Mouse (Mus musculus) midbrain, embryonic 14.5 days (tissue): ENCODE data around the gene Defb48. TPM values are rescaled to one million over a fixed set of nuclear protein-coding genes. Genes with fewer than 3 reads are reported as not detected.
A peak's percentile ranks its signal among the peaks of the same experiment; 100 is the strongest.

Experiments
- ATAC-seq: fragments of 200-750 bp; cut with Nextera tagmentation; 2 replicates; pipeline ENCODE4 v1.8.0; 2017; ENCODE audit warnings: moderate number of reproducible peaks, moderate library complexity; ENCODE audit not compliant: low FRiP score, low TSS enrichment
- DNase-seq: peaks from one replicate; pipeline ENCODE4 v3.0.0-alpha.2; 2015
- H3K27ac ChIP-seq: fragments of 300-500 bp; sonication (generic); replicated peaks from 2 replicates; pipeline ENCODE4 v1.5.1; 2014; ENCODE audit warnings: mild to moderate bottlenecking, low read depth, low read length, moderate library complexity
- H3K27me3 ChIP-seq: fragments of 300-500 bp; sonication (generic); 2 replicates; pipeline ENCODE4 v1.6.1; 2014; ENCODE audit warnings: low read length, control low read depth, mixed read lengths; ENCODE audit not compliant: control insufficient read depth, insufficient read depth
- H3K36me3 ChIP-seq: fragments of 300-500 bp; sonication (generic); 2 replicates; pipeline ENCODE4 v1.6.1; 2014; ENCODE audit warnings: low read length, control low read depth; ENCODE audit not compliant: control insufficient read depth, insufficient read depth
- H3K4me1 ChIP-seq: fragments of 300-500 bp; sonication (generic); 2 replicates; pipeline ENCODE4 v1.6.1; 2014; ENCODE audit warnings: mild to moderate bottlenecking, antibody characterized with exemption, low read length, control low read depth; ENCODE audit not compliant: control insufficient read depth, insufficient read depth
- H3K4me2 ChIP-seq: fragments of 300-500 bp; sonication (generic); 2 replicates; pipeline ENCODE4 v1.6.1; 2014; ENCODE audit warnings: mild to moderate bottlenecking, low read length, moderate library complexity
- H3K4me3 ChIP-seq: fragments of 300-500 bp; sonication (generic); replicated peaks from 2 replicates; pipeline ENCODE4 v1.5.1; 2014; ENCODE audit warnings: low read depth, low read length
- H3K9ac ChIP-seq: fragments of 300-500 bp; sonication (generic); replicated peaks from 2 replicates; pipeline ENCODE4 v1.6.1; 2014; ENCODE audit warnings: mild to moderate bottlenecking, low read length, moderate library complexity
- H3K9me3 ChIP-seq: fragments of 300-500 bp; sonication (generic); 2 replicates; pipeline ENCODE4 v1.6.1; 2016; ENCODE audit warnings: low read length, control low read depth, mixed read lengths; ENCODE audit not compliant: control insufficient read depth
- WGBS: fragments of 180-500 bp; shearing (Covaris S2); extraction: QIAGEN DNeasy Blood & Tissue Kit; methylation state at CpG from one replicate; pipeline ENCODE4 v1.1.7; 2014; 5-methylcytosine and 5-hydroxymethylcytosine counted together
- polyA plus RNA-seq: library from polyadenylated mRNA; unstranded; fragments of >200 nt; fragmentation: Nextera tagmentation; extraction: Ambion mirVana; gene quantifications from 2 replicates; pipeline ENCODE4 v1.2.1, GENCODE M21; 2014

The Defb48 gene
- polyA plus RNA-seq, 1 experiment from 2014 or later: not detected

DNA sequence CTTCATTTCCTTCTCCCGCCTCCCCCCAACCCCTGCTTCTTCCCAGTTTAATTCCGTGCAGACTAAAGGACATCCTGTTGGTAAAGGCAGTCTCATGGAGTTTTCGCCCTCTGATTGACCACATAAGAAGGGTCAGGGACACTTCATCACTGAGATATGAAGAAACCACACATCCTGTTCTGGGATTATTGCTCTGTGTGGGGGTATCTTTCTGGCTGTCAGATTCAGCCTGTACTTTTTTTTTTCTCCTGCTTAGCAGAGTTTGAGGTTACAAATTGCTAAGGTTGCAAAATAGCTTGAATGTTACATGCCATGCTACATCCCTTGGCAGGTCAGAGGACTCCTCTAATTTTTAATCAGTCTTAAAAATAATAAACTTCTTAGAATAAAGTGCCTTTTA lies 7.0 kb upstream of the Defb48 start:
- DNase-seq: no peak
- Histone ChIP-seq H3K36me3 (no peaks in the 10 kb centered on the region), H3K4me1 (no peaks in the 10 kb centered on the region)

GRCm38 (mm10) chr14:62979815-62980214 lies 4.5 kb downstream of the Defb48 start:
- WGBS: 59% methylated on average over 1 of the region's 1 CpGs
- DNase-seq (no peak), ATAC-seq (no peak)
- H3K9ac ChIP-seq: no peak overlapping the region
- no peak overlapping the region for H3K4me2 ChIP-seq
- no peaks in the 10 kb centered on the region for H3K27me3 ChIP-seq
- no peaks in the 10 kb centered on the region for H3K4me1 ChIP-seq
- no peak overlapping the region for H3K4me3 ChIP-seq
- no peak overlapping the region for H3K27ac ChIP-seq
- no peaks in the 10 kb centered on the region for H3K36me3 ChIP-seq
- H3K9me3 ChIP-seq: no peaks in the 10 kb centered on the region

More for the DNA sequence above, 7.0 kb upstream of the Defb48 start:
- no peak for ATAC-seq
- Histone ChIP-seq H3K9me3 (no peaks in the 10 kb centered on the region), H3K27ac (no peak overlapping the region), H3K4me2 (no peak overlapping the region), H3K4me3 (no peak overlapping the region), H3K27me3 (no peaks in the 10 kb centered on the region), H3K9ac (no peak overlapping the region)
- 77% methylated on average over 3 of the region's 3 CpGs for WGBS

- Histone ChIP-seq H3K27ac (no peak overlapping the region), H3K4me3 (no peak overlapping the region), H3K4me1 (no peaks in the 10 kb centered on the region), H3K4me2 (no peak overlapping the region), H3K9ac (no peak overlapping the region), H3K9me3 (no peaks in the 10 kb centered on the region), H3K27me3 (no peaks in the 10 kb centered on the region), H3K36me3 (no peaks in the 10 kb centered on the region)
- WGBS: 16% methylated on average over 5 of the region's 5 CpGs
- peak; percentile 75 for DNase-seq
- ATAC-seq: no peak
Measured at GRCm38 (mm10) chr14:62975046-62975445, 9.3 kb downstream of the Defb48 start.

DNA sequence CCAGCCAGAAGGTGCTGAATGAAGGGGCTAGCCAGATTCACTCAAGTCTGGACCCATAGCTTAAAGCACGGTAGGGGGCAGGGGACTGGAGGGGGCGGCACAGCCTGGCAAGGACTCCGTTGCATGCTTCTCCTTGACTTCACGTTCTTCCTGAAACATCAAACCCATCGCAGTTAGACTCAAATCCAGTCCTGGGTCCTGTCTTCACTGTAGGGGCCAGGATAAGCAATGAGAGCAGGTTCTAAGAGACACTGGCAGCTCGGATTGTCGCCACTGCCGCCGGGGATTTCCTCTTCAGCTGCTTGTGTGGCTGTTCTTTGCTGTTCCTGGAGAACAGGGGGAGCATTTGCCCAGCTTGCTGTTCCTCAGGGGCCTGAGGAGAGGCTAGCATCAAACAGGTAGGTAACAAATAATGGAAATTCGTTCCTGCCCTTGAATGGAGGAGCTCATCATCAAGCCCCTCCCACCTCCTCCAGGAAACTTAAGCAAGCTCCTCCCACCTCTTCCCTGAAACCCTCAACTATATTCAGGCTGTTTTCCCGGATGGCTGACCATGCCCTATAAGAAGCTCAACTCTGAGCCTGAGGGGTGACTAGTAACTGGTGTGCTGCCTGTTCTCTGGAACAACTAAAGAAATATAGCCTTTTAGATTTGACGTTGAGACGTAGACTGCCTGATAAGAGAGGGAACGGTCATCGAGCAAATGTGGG lies 18.3 kb downstream of the Defb48 start:
- H3K9me3 ChIP-seq: no peaks in the 10 kb centered on the region
- H3K9ac ChIP-seq: no peak overlapping the region
- H3K27ac ChIP-seq: 0 out of 2 replicates have a peak overlapping the region, but pooled peaks have one; percentile 5
- DNase-seq: peak; percentile 31
- ATAC-seq: no peak
- no peaks in the 10 kb centered on the region; the same call in 1 of the 2 replicates for H3K4me1 ChIP-seq
- H3K27me3 ChIP-seq: no peaks in the 10 kb centered on the region
- H3K4me2 ChIP-seq: peak overlapping the region; percentile 46
- peak overlapping the region; percentile 21 for H3K4me3 ChIP-seq
- WGBS: 21% methylated on average over 15 of the region's 15 CpGs
- no peaks in the 10 kb centered on the region for H3K36me3 ChIP-seq

- Histone ChIP-seq H3K27ac (no peak overlapping the region), H3K36me3 (no peaks in the 10 kb centered on the region), H3K9me3 (no peaks in the 10 kb centered on the region), H3K4me3 (no peak overlapping the region), H3K4me2 (no peak overlapping the region), H3K4me1 (no peaks in the 10 kb centered on the region; the same call in 1 of the 2 replicates), H3K9ac (no peak overlapping the region), H3K27me3 (no peaks in the 10 kb centered on the region)
- WGBS: 89% methylated on average over 5 of the region's 5 CpGs
- DNase-seq (no peak), ATAC-seq (no peak)
Measured at GRCm38 (mm10) chr14:62965342-62965741, 19.0 kb downstream of the Defb48 start.

DNA sequence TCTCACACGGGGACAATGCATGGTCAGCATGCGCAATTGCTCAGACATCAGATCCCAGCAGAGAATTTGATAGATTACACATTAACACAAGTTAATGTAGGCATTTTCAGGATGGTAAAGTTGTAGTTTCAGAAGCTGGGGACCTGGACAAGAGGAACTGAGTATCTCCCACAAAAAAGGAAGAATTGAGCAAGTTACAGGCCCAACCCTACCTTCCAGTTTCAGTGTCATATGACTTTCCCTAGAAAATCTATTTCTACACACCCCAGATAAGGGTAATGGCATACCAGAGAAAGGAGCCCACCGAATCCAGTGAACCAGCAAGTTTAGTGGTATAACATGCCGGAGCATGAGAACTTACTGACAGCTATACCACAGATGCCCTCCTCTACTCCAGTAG lies 20.7 kb downstream of the Defb48 start:
- Histone ChIP-seq H3K9ac (no peak overlapping the region), H3K9me3 (no peaks in the 10 kb centered on the region), H3K27me3 (no peaks in the 10 kb centered on the region), H3K27ac (no peak overlapping the region), H3K4me3 (no peak overlapping the region), H3K4me2 (no peak overlapping the region), H3K4me1 (no peaks in the 10 kb centered on the region; the same call in 1 of the 2 replicates), H3K36me3 (peaks cover 9% of the 10 kb centered on the region; the same call in 1 of the 2 replicates)
- WGBS: 91% methylated on average over 4 of the region's 4 CpGs
- ATAC-seq (no peak), DNase-seq (no peak)

DNA sequence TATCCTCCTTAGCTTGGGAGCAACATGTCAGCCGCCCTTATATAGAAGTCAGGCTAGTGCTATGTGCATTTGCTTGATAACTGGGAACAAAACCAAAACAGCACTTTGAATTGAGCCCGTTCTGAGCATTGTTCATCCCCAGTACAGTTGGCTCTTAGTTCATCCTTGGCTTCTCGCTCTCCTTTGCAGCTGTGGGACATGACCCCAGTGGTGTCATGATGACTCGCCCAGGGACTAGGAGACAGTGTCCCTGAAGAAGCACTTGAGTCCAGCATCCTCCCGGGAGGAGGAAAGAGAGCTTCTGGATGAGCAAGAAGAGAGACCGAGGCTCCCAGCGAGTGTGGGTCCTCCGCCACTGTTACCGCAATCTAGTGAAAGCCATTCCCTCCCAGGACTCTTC lies 28.2 kb downstream of the Defb48 start:
- no peak for ATAC-seq
- Histone ChIP-seq H3K4me1 (no peaks in the 10 kb centered on the region), H3K36me3 (peaks cover 66% of the 10 kb centered on the region), H3K4me3 (no peak overlapping the region), H3K27ac (no peak overlapping the region), H3K9ac (no peak overlapping the region), H3K4me2 (no peak overlapping the region), H3K9me3 (no peaks in the 10 kb centered on the region), H3K27me3 (no peaks in the 10 kb centered on the region)
- WGBS: 95% methylated on average over 9 of the region's 9 CpGs
- no peak for DNase-seq

DNA sequence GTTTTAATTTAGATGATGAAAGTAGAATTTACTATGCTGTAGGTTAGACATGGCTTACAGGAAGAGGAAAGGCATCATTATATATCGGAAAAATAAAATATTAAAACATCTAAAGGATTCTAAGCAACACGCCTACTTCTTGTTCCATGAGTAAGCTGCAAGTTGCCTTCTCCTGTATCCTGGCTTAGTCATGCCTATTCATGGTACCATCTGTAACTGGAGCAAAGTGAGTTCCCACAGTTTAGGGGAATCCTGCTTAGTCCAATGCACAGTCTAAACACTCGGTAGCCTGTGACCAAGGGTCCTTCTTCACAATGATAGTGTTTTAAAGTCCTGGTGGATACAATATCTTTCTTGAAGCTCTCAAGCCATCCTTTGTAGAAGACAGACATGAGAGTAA lies 37.5 kb downstream of the Defb48 start:
- H3K9me3 ChIP-seq: no peaks in the 10 kb centered on the region
- H3K36me3 ChIP-seq: peaks cover 23% of the 10 kb centered on the region
- no peaks in the 10 kb centered on the region for H3K4me1 ChIP-seq
- no peak overlapping the region for H3K4me2 ChIP-seq
- WGBS: 92% methylated on average over 3 of the region's 3 CpGs
- no peak overlapping the region for H3K4me3 ChIP-seq
- no peak overlapping the region for H3K9ac ChIP-seq
- ATAC-seq: no peak
- H3K27me3 ChIP-seq: no peaks in the 10 kb centered on the region
- no peak overlapping the region for H3K27ac ChIP-seq
- no peak for DNase-seq

DNA sequence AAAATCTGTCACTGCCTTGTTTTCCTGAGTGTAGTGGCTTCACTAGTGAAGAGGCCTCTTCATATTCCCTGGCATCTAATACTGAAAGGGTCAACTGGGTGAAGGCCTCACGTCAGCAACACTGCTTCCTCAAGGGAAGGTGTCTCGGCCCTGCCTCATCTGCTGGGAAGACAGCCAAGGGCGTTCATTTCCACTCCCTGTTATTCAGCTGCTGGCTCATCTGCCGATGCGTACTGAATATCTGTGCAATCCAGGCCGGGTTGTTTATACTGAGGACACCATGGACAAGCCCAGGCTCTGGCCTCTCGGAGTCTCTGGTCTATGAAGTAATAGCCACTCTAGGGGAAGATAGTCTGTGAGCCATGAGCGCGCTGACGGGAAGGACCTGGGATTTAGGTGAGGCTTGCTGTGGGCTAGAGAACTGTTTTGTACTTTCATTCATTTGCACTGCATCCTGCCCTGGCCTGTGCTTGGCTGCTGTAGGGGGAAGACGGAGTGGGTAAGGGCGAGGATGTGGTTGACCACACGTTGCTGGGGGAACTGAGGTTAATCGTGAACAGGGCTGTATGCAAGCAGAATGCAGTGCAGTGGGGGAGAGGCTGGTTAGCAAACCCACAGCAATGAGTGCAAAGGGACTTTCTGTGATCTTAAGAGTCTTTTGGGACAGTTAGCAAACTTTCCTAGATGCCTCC lies 43.8 kb downstream of the Defb48 start:
- H3K9ac ChIP-seq: no peak overlapping the region
- no peak overlapping the region for H3K4me3 ChIP-seq
- H3K4me1 ChIP-seq: no peaks in the 10 kb centered on the region
- 90% methylated on average over 14 of the region's 14 CpGs for WGBS
- no peak for ATAC-seq
- no peak overlapping the region for H3K27ac ChIP-seq
- DNase-seq: peak; percentile 14
- H3K9me3 ChIP-seq: no peaks in the 10 kb centered on the region
- no peak overlapping the region for H3K4me2 ChIP-seq
- H3K27me3 ChIP-seq: no peaks in the 10 kb centered on the region
- H3K36me3 ChIP-seq: peaks cover 31% of the 10 kb centered on the region
